Mouse (Mus musculus): ENCODE results near the gene Ralb. TPM values are rescaled to one million over a fixed set of nuclear protein-coding genes. Genes with fewer than 3 reads are reported as not detected.

Ralb gene
- polyA plus RNA-seq, 1 experiment = 26.0 TPM

DNA sequence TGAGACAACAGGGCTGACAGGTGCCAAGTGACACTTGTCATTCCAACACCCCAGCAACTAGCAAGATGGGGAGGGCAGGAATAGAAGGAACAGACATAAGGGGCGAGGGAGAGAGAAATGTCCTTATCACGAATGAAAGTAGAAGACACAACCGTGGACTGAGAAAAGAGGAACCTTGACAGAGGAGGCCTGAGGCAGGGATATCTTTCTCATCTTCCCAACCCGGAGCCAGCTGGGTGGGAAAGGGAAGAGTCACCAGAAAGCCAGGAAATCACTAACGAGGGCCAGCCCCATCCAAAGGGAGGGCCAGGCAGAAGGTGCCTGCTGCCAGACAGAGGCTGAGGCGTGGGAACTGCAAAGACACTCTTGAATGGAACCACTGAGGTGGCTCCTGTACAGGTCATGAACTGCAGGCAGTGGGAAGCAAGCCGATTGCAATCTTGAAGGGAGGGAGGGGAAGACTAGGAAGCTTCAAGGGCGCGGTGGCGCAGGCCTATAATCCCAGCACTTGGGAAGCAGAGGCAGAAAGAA lies 57.8 kb downstream of the Ralb start:
- no peak for TF ChIP-seq MYOG (IDR thresholded peaks at IDR 0.05; ENCODE audit: control insufficient read depth in 1 of 3, insufficient read depth in 1 of 3, insufficient read length in 2 of 3, low read depth in 2 of 3)
- TF ChIP-seq POLR2AphosphoS2 (IDR thresholded peaks at IDR 0.05; ENCODE audit: insufficient read length, low read depth) = no peak
- no peak for TF ChIP-seq SRF (IDR thresholded peaks at IDR 0.05; ENCODE audit: control insufficient read depth, insufficient read length, low read depth)
- no peak for TF ChIP-seq E2F4 (IDR thresholded peaks at IDR 0.05; ENCODE audit: insufficient read depth)
- no peak for TF ChIP-seq MYOD1 (IDR thresholded peaks at IDR 0.05; ENCODE audit: control insufficient read depth in 1 of 3, insufficient read length in 2 of 3, low read depth in 2 of 3)
- no peak for TF ChIP-seq USF1 (IDR thresholded peaks at IDR 0.05; ENCODE audit: low read depth)
- TF ChIP-seq TCF12 (IDR thresholded peaks at IDR 0.05; ENCODE audit: insufficient read depth, poor library complexity, severe bottlenecking) = no peak
- no peak for TF ChIP-seq MAX (IDR thresholded peaks at IDR 0.05; ENCODE audit: low read depth)
- no peak for TF ChIP-seq REST (IDR thresholded peaks at IDR 0.05; ENCODE audit: insufficient read depth, insufficient read length)
- no peak for TF ChIP-seq CEBPB (IDR thresholded peaks at IDR 0.05; ENCODE audit: insufficient read depth, poor library complexity, severe bottlenecking)
- no peak for TF ChIP-seq POLR2A (IDR thresholded peaks at IDR 0.05; ENCODE audit: insufficient read length, low read depth)
- TF ChIP-seq TCF3 (IDR thresholded peaks at IDR 0.05; ENCODE audit: insufficient read length, low read depth) = no peak
- H3K36me3 ChIP-seq (ENCODE audit: control insufficient read depth, insufficient read depth) = no peaks in the 10 kb centered on the region

GRCm38 (mm10) chr1:119443591-119444350 lies 60.8 kb downstream of the Ralb start:
- H3K27me3 ChIP-seq (ENCODE audit: control insufficient read depth, insufficient read depth, insufficient read length) = no peaks in the 10 kb centered on the region
- TF ChIP-seq POLR2AphosphoS2 (IDR thresholded peaks at IDR 0.05; ENCODE audit: insufficient read length, low read depth) (no peak), TCF12 (IDR thresholded peaks at IDR 0.05; ENCODE audit: insufficient read depth, poor library complexity, severe bottlenecking) (no peak), MYOG (IDR thresholded peaks at IDR 0.05; ENCODE audit: control insufficient read depth in 1 of 3, insufficient read depth in 1 of 3, insufficient read length in 2 of 3, low read depth in 2 of 3) (no peak), MYOD1 (IDR thresholded peaks at IDR 0.05; ENCODE audit: control insufficient read depth in 1 of 3, insufficient read length in 2 of 3, low read depth in 2 of 3) (no peak), SRF (IDR thresholded peaks at IDR 0.05; ENCODE audit: control insufficient read depth, insufficient read length, low read depth) (no peak), REST (IDR thresholded peaks at IDR 0.05; ENCODE audit: insufficient read depth, insufficient read length) (no peak), TCF3 (IDR thresholded peaks at IDR 0.05; ENCODE audit: insufficient read length, low read depth) (no peak)

More for the DNA sequence above, 57.8 kb downstream of the Ralb start:
- Histone ChIP-seq H3K4me2 (ENCODE audit: low read depth) (no peak overlapping the region), H3K4me3 (no peak overlapping the region), H3K79me2 (ENCODE audit: control insufficient read depth, insufficient read depth) (no peaks in the 10 kb centered on the region), H3ac (ENCODE audit: control insufficient read depth, insufficient read length) (no peak overlapping the region), H3K27me3 (ENCODE audit: control insufficient read depth, insufficient read depth, insufficient read length) (no peaks in the 10 kb centered on the region)

DNA sequence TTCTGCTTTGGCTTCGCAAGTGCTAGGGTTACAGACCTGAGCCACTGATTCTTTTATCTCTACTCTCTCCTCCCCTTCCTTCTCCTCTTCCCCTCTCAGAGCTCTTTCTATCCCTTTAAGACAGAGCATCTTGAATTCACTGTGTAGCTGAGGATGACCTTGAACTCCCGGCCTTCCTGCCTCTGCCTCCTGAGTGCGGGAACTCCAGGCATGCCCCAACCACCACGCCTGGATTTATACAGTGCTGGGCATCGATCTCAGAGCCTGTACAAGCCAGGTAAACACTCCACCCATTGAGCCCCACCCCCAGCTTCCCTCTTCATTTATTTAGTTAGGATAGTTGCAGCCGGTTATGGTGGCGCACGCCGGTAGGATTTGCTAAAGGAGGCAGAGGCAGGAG lies 61.7 kb downstream of the Ralb start:
- TF ChIP-seq REST (IDR thresholded peaks at IDR 0.05; ENCODE audit: insufficient read depth, insufficient read length) (no peak), MAX (IDR thresholded peaks at IDR 0.05; ENCODE audit: low read depth) (no peak), CEBPB (IDR thresholded peaks at IDR 0.05; ENCODE audit: insufficient read depth, poor library complexity, severe bottlenecking) (no peak), POLR2A (IDR thresholded peaks at IDR 0.05; ENCODE audit: insufficient read length, low read depth) (no peak)
- H3K4me2 ChIP-seq (ENCODE audit: low read depth) = no peak overlapping the region
- H3K79me2 ChIP-seq (ENCODE audit: control insufficient read depth, insufficient read depth) = no peaks in the 10 kb centered on the region
- no peaks in the 10 kb centered on the region for H3K36me3 ChIP-seq (ENCODE audit: control insufficient read depth, insufficient read depth)
- H3ac ChIP-seq (ENCODE audit: control insufficient read depth, insufficient read length) = no peak overlapping the region
- H3K27me3 ChIP-seq (ENCODE audit: control insufficient read depth, insufficient read depth, insufficient read length) = no peaks in the 10 kb centered on the region
- no peak overlapping the region for H3K4me3 ChIP-seq

More at GRCm38 (mm10) chr1:119443591-119444350, 60.8 kb downstream of the Ralb start:
- no peaks in the 10 kb centered on the region for H3K36me3 ChIP-seq (ENCODE audit: control insufficient read depth, insufficient read depth)
- H3K4me2 ChIP-seq (ENCODE audit: low read depth) = no peak overlapping the region
- no peak overlapping the region for H3ac ChIP-seq (ENCODE audit: control insufficient read depth, insufficient read length)
- H3K4me3 ChIP-seq = no peak overlapping the region
- no peaks in the 10 kb centered on the region for H3K79me2 ChIP-seq (ENCODE audit: control insufficient read depth, insufficient read depth)

GRCm38 (mm10) chr1:119438105-119438637 lies 66.4 kb downstream of the Ralb start:
- no peaks in the 10 kb centered on the region for H3K36me3 ChIP-seq (ENCODE audit: control insufficient read depth, insufficient read depth)
- no peak overlapping the region for H3K4me2 ChIP-seq (ENCODE audit: low read depth)
- H3K79me2 ChIP-seq (ENCODE audit: control insufficient read depth, insufficient read depth) = no peaks in the 10 kb centered on the region
- H3ac ChIP-seq (ENCODE audit: control insufficient read depth, insufficient read length) = no peak overlapping the region
- H3K27me3 ChIP-seq (ENCODE audit: control insufficient read depth, insufficient read depth, insufficient read length) = no peaks in the 10 kb centered on the region
- H3K4me3 ChIP-seq = no peak overlapping the region
- TF ChIP-seq MAX (IDR thresholded peaks at IDR 0.05; ENCODE audit: low read depth) (no peak), POLR2AphosphoS2 (IDR thresholded peaks at IDR 0.05; ENCODE audit: insufficient read length, low read depth) (no peak), POLR2A (IDR thresholded peaks at IDR 0.05; ENCODE audit: insufficient read length, low read depth) (no peak), TCF3 (IDR thresholded peaks at IDR 0.05; ENCODE audit: insufficient read length, low read depth) (no peak), USF1 (IDR thresholded peaks at IDR 0.05; ENCODE audit: low read depth) (no peak), TCF12 (IDR thresholded peaks at IDR 0.05; ENCODE audit: insufficient read depth, poor library complexity, severe bottlenecking) (no peak), CEBPB (IDR thresholded peaks at IDR 0.05; ENCODE audit: insufficient read depth, poor library complexity, severe bottlenecking) (no peak), E2F4 (IDR thresholded peaks at IDR 0.05; ENCODE audit: insufficient read depth) (no peak)

DNA sequence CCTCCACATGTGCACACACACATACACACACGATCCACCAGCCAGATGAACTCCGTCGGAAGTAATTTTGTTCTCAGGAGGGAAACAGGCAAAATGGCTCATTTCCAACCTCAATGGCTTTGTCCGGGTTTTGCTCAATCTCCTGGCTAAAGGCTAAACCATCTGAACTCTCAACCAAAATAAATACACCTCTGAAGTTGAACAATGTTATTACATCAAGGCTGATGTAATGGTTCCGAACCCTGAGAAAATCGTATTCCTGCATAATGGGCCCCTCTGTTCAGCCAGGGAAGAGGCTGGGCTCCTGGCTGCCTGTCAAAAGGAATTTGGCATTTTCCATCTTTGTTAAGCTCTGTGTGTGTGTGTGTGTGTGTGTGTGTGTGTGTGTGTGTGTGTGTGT lies 67.2 kb downstream of the Ralb start:
- no peak overlapping the region for H3ac ChIP-seq (ENCODE audit: control insufficient read depth, insufficient read length)
- H3K79me2 ChIP-seq (ENCODE audit: control insufficient read depth, insufficient read depth) = no peaks in the 10 kb centered on the region
- H3K4me3 ChIP-seq = no peak overlapping the region
- no peaks in the 10 kb centered on the region for H3K27me3 ChIP-seq (ENCODE audit: control insufficient read depth, insufficient read depth, insufficient read length)
- no peak overlapping the region for H3K4me2 ChIP-seq (ENCODE audit: low read depth)
- TF ChIP-seq MYOD1 (IDR thresholded peaks at IDR 0.05; ENCODE audit: control insufficient read depth in 1 of 3, insufficient read length in 2 of 3, low read depth in 2 of 3) (no peak), USF1 (IDR thresholded peaks at IDR 0.05; ENCODE audit: low read depth) (no peak), MYOG (IDR thresholded peaks at IDR 0.05; ENCODE audit: control insufficient read depth in 1 of 3, insufficient read depth in 1 of 3, insufficient read length in 2 of 3, low read depth in 2 of 3) (no peak), E2F4 (IDR thresholded peaks at IDR 0.05; ENCODE audit: insufficient read depth) (no peak), POLR2A (IDR thresholded peaks at IDR 0.05; ENCODE audit: insufficient read length, low read depth) (no peak), TCF12 (IDR thresholded peaks at IDR 0.05; ENCODE audit: insufficient read depth, poor library complexity, severe bottlenecking) (no peak), MAX (IDR thresholded peaks at IDR 0.05; ENCODE audit: low read depth) (no peak), SRF (IDR thresholded peaks at IDR 0.05; ENCODE audit: control insufficient read depth, insufficient read length, low read depth) (no peak), REST (IDR thresholded peaks at IDR 0.05; ENCODE audit: insufficient read depth, insufficient read length) (no peak), TCF3 (IDR thresholded peaks at IDR 0.05; ENCODE audit: insufficient read length, low read depth) (no peak), CEBPB (IDR thresholded peaks at IDR 0.05; ENCODE audit: insufficient read depth, poor library complexity, severe bottlenecking) (no peak)
- H3K36me3 ChIP-seq (ENCODE audit: control insufficient read depth, insufficient read depth) = no peaks in the 10 kb centered on the region

All from myocyte (in vitro differentiated cells).